Mouse (Mus musculus): ENCODE results near the gene Ivns1abp. TPM values are rescaled to one million over a fixed set of nuclear protein-coding genes. Genes with fewer than 3 reads are reported as not detected.
"Not testable (repeated sequence)": the region's sequence is repeated elsewhere in the genome, so short reads cannot be mapped to it uniquely, and the experiment has no call there.

The Ivns1abp gene
- polyA plus RNA-seq, 1 experiment from 2014 or later, result 201 TPM

DNA sequence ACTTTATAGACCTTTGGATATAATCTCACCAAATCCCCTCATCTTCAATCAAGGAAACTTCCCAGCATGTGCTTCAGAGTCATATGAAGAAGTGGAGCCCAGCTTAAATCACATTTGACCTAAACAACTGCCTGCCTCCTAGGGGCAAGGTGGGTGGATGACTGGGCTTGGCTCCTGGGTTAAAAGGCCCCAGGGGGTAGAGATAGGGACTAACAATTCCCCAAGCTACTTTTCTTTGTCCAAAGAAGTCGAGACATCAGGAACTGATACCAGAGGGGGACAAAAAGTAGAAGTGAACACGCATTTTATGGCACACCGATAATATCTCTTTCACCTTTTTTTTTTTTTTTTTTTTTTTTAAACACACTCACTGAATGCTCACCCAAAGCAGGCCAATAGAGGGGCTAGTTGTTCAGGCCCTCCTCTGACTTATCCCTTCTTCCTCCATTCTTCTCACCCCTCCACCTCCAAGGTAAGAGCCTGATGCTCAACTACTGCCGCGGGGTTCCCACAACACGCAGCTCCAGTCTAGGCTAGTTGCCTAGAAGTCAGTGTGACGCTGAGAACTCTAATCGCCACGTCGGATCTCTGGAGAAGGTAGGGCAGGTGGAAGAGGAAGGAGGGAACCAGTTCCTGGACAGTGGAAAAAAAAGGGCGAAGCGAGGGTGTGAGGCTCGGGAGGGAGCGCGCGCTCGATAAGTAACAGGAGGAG is 550 bp upstream of the Ivns1abp start:
- no peaks in the 10 kb centered on the region for H3K36me3 ChIP-seq (ENCODE audit: control insufficient read depth, insufficient read depth, low read length)
- peak overlapping the region; percentile 64 for H3K4me2 ChIP-seq (replicated peaks; ENCODE audit: low read depth, low read length)
- no peaks in the 10 kb centered on the region for H3K27me3 ChIP-seq (ENCODE audit: control insufficient read depth, insufficient read depth, low read length)
- ATAC-seq (ENCODE audit: insufficient number of reproducible peaks, insufficient read depth, low FRiP score, low read depth), result no peak
- 2% methylated on average over 17 of the region's 17 CpGs for WGBS
- peak overlapping the region; percentile 90 for H3K27ac ChIP-seq (ENCODE audit: low read length)
- peak overlapping the region; percentile 25; the same call in 1 of the 2 replicates for H3K9ac ChIP-seq (replicated peaks; ENCODE audit: low read depth, low read length)
- peak overlapping the region; percentile 96 for H3K4me3 ChIP-seq (ENCODE audit: low read depth, low read length)
- no peaks in the 10 kb centered on the region for H3K9me3 ChIP-seq (ENCODE audit: control insufficient read depth, low read depth, low read length)
- peaks cover 21% of the 10 kb centered on the region for H3K4me1 ChIP-seq (ENCODE audit: control insufficient read depth, insufficient read depth, low read length)

DNA sequence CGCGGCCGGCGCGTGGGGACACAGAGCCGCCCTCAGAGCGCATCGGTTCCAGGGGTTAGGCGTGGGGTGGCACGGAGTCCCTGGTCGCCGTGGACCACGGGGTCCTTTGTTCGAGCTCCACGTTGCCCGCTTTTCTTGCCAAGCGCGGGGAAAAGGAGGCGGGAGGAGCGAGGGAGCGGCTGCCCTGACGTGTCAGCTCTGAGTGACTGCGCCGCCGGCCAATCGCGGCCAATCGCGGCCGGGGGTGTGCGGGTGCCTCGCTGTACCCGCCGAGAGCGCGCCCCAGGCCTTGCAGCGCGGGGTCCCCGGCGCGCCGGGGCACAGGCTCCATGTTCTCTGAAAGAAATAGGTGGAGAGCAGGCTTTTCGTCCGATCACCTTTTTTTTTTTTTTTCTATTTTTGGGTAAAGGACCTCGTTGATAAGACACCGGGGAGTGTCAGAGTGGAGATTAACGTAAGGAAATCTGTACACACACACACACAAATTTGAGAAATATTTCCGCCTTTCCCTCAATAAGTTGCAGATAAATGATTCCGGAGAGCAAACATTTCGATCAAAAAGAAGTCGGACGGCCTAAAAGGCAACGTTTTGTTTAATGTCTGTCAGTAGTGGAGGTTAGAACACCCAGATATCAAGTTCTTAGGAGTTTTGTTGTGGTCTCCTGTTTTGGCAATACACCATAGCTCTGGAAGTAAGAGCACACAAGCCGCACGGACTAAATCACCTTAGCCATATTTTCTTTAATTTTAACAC is 1.0 kb downstream of the Ivns1abp start:
- peak overlapping the region; percentile 95 for H3K9ac ChIP-seq (replicated peaks; ENCODE audit: low read depth, low read length)
- H3K27me3 ChIP-seq (ENCODE audit: control insufficient read depth, insufficient read depth, low read length), result no peaks in the 10 kb centered on the region
- WGBS, result under 1% methylated on average over 55 of the region's 55 CpGs
- ATAC-seq (ENCODE audit: insufficient number of reproducible peaks, insufficient read depth, low FRiP score, low read depth), result peak; percentile 82
- H3K4me2 ChIP-seq (replicated peaks; ENCODE audit: low read depth, low read length), result peak overlapping the region; percentile 64
- 0 out of 2 replicates have a peak, but pooled peaks cover 5% of the 10 kb centered on the region for H3K36me3 ChIP-seq (ENCODE audit: control insufficient read depth, insufficient read depth, low read length)
- peak overlapping the region; percentile 90 for H3K27ac ChIP-seq (ENCODE audit: low read length)
- peak overlapping the region; percentile 96 for H3K4me3 ChIP-seq (ENCODE audit: low read depth, low read length)
- no peaks in the 10 kb centered on the region for H3K9me3 ChIP-seq (ENCODE audit: control insufficient read depth, low read depth, low read length)
- H3K4me1 ChIP-seq (ENCODE audit: control insufficient read depth, insufficient read depth, low read length), result peaks cover 21% of the 10 kb centered on the region

- H3K36me3 ChIP-seq (ENCODE audit: control insufficient read depth, insufficient read depth, low read length), result 0 out of 2 replicates have a peak, but pooled peaks cover 9% of the 10 kb centered on the region
- peak overlapping the region; percentile 96 for H3K4me3 ChIP-seq (ENCODE audit: low read depth, low read length)
- no peaks in the 10 kb centered on the region for H3K9me3 ChIP-seq (ENCODE audit: control insufficient read depth, low read depth, low read length)
- H3K4me1 ChIP-seq (ENCODE audit: control insufficient read depth, insufficient read depth, low read length), result peaks cover 21% of the 10 kb centered on the region
- peak overlapping the region; percentile 59 for H3K4me2 ChIP-seq (replicated peaks; ENCODE audit: low read depth, low read length)
- H3K27me3 ChIP-seq (ENCODE audit: control insufficient read depth, insufficient read depth, low read length), result no peaks in the 10 kb centered on the region
- H3K27ac ChIP-seq (ENCODE audit: low read length), result peak overlapping the region; percentile 90; the same call in 1 of the 2 replicates
- H3K9ac ChIP-seq (replicated peaks; ENCODE audit: low read depth, low read length), result peak overlapping the region; percentile 95
- no peak for ATAC-seq (ENCODE audit: insufficient number of reproducible peaks, insufficient read depth, low FRiP score, low read depth)
Observed at GRCm38 (mm10) chr1:151345863-151346195, 1.6 kb downstream of the Ivns1abp start.

GRCm38 (mm10) chr1:151346681-151347127 is 2.4 kb downstream of the Ivns1abp start:
- no peak overlapping the region for H3K9ac ChIP-seq (replicated peaks; ENCODE audit: low read depth, low read length)
- peak overlapping the region; percentile 59 for H3K4me2 ChIP-seq (replicated peaks; ENCODE audit: low read depth, low read length)
- no peak overlapping the region; the same call in 1 of the 2 replicates for H3K27ac ChIP-seq (ENCODE audit: low read length)
- no peaks in the 10 kb centered on the region for H3K27me3 ChIP-seq (ENCODE audit: control insufficient read depth, insufficient read depth, low read length)
- no peaks in the 10 kb centered on the region for H3K9me3 ChIP-seq (ENCODE audit: control insufficient read depth, low read depth, low read length)
- peaks cover 15% of the 10 kb centered on the region; the same call in 1 of the 2 replicates for H3K36me3 ChIP-seq (ENCODE audit: control insufficient read depth, insufficient read depth, low read length)
- H3K4me1 ChIP-seq (ENCODE audit: control insufficient read depth, insufficient read depth, low read length), result peaks cover 20% of the 10 kb centered on the region
- H3K4me3 ChIP-seq (ENCODE audit: low read depth, low read length), result peak overlapping the region; percentile 96
- ATAC-seq (ENCODE audit: insufficient number of reproducible peaks, insufficient read depth, low FRiP score, low read depth), result no peak
- WGBS, result 41% methylated on average over 6 of the region's 6 CpGs

- not testable (repeated sequence) for H3K4me3 ChIP-seq (ENCODE audit: low read depth, low read length); H3K4me2 ChIP-seq (replicated peaks; ENCODE audit: low read depth, low read length); H3K4me1 ChIP-seq (ENCODE audit: control insufficient read depth, insufficient read depth, low read length)
Observed at GRCm38 (mm10) chr1:151348293-151348692, 4.0 kb downstream of the Ivns1abp start.

GRCm38 (mm10) chr1:151352911-151353310 is 8.6 kb downstream of the Ivns1abp start:
- H3K27ac ChIP-seq (ENCODE audit: low read length), result no peak overlapping the region
- no peak overlapping the region for H3K4me2 ChIP-seq (replicated peaks; ENCODE audit: low read depth, low read length)
- no peaks in the 10 kb centered on the region for H3K9me3 ChIP-seq (ENCODE audit: control insufficient read depth, low read depth, low read length)
- no peaks in the 10 kb centered on the region for H3K4me1 ChIP-seq (ENCODE audit: control insufficient read depth, insufficient read depth, low read length)
- no peak for ATAC-seq (ENCODE audit: insufficient number of reproducible peaks, insufficient read depth, low FRiP score, low read depth)
- no peaks in the 10 kb centered on the region for H3K27me3 ChIP-seq (ENCODE audit: control insufficient read depth, insufficient read depth, low read length)
- WGBS, result 83% methylated on average over 2 of the region's 2 CpGs
- peaks cover 70% of the 10 kb centered on the region for H3K36me3 ChIP-seq (ENCODE audit: control insufficient read depth, insufficient read depth, low read length)
- no peak overlapping the region for H3K9ac ChIP-seq (replicated peaks; ENCODE audit: low read depth, low read length)
- no peak overlapping the region for H3K4me3 ChIP-seq (ENCODE audit: low read depth, low read length)

More at GRCm38 (mm10) chr1:151348293-151348692, 4.0 kb downstream of the Ivns1abp start:
- WGBS, result 74% methylated on average over 4 of the region's 4 CpGs
- H3K9ac ChIP-seq (replicated peaks; ENCODE audit: low read depth, low read length); H3K9me3 ChIP-seq (ENCODE audit: control insufficient read depth, low read depth, low read length); H3K27ac ChIP-seq (ENCODE audit: low read length); H3K27me3 ChIP-seq (ENCODE audit: control insufficient read depth, insufficient read depth, low read length); ATAC-seq (ENCODE audit: insufficient number of reproducible peaks, insufficient read depth, low FRiP score, low read depth): not testable (repeated sequence)
- H3K36me3 ChIP-seq (ENCODE audit: control insufficient read depth, insufficient read depth, low read length), result peaks cover 30% of the 10 kb centered on the region

- Histone ChIP-seq H3K27me3 (ENCODE audit: control insufficient read depth, insufficient read depth, low read length) (no peaks in the 10 kb centered on the region), H3K4me3 (ENCODE audit: low read depth, low read length) (no peak overlapping the region), H3K9me3 (ENCODE audit: control insufficient read depth, low read depth, low read length) (no peaks in the 10 kb centered on the region), H3K4me2 (replicated peaks; ENCODE audit: low read depth, low read length) (no peak overlapping the region), H3K9ac (replicated peaks; ENCODE audit: low read depth, low read length) (no peak overlapping the region), H3K36me3 (ENCODE audit: control insufficient read depth, insufficient read depth, low read length) (peaks cover 89% of the 10 kb centered on the region), H3K27ac (ENCODE audit: low read length) (no peak overlapping the region), H3K4me1 (ENCODE audit: control insufficient read depth, insufficient read depth, low read length) (no peaks in the 10 kb centered on the region)
- ATAC-seq (ENCODE audit: insufficient number of reproducible peaks, insufficient read depth, low FRiP score, low read depth), result no peak
- WGBS, result 93% methylated on average over 5 of the region's 5 CpGs
Observed at GRCm38 (mm10) chr1:151355994-151356393, 11.7 kb downstream of the Ivns1abp start.

GRCm38 (mm10) chr1:151359374-151359773 is 15.1 kb downstream of the Ivns1abp start:
- no peaks in the 10 kb centered on the region for H3K9me3 ChIP-seq (ENCODE audit: control insufficient read depth, low read depth, low read length)
- no peak overlapping the region for H3K4me3 ChIP-seq (ENCODE audit: low read depth, low read length)
- no peak overlapping the region for H3K9ac ChIP-seq (replicated peaks; ENCODE audit: low read depth, low read length)
- no peak overlapping the region for H3K4me2 ChIP-seq (replicated peaks; ENCODE audit: low read depth, low read length)
- no peaks in the 10 kb centered on the region for H3K27me3 ChIP-seq (ENCODE audit: control insufficient read depth, insufficient read depth, low read length)
- no peak for ATAC-seq (ENCODE audit: insufficient number of reproducible peaks, insufficient read depth, low FRiP score, low read depth)
- 85% methylated on average over 3 of the region's 3 CpGs for WGBS
- peaks cover 82% of the 10 kb centered on the region for H3K36me3 ChIP-seq (ENCODE audit: control insufficient read depth, insufficient read depth, low read length)
- no peak overlapping the region for H3K27ac ChIP-seq (ENCODE audit: low read length)
- H3K4me1 ChIP-seq (ENCODE audit: control insufficient read depth, insufficient read depth, low read length), result no peaks in the 10 kb centered on the region
